Mouse (Mus musculus) stomach, postnatal 0 days (tissue): Measurements from ENCODE around the gene Ppp1r14b. TPM values are rescaled to one million over a fixed set of nuclear protein-coding genes. Genes with fewer than 3 reads are reported as not detected.
A peak's percentile ranks its signal among the peaks of the same experiment; 100 is the strongest.

Experiments used
- ATAC-seq: fragments of 200-750 bp; cut with Nextera tagmentation; 2 replicates; pipeline ENCODE4 v1.8.0; 2017; ENCODE audit not compliant: low FRiP score, low TSS enrichment
- DNase-seq: peaks from one replicate; pipeline ENCODE4 v3.0.0-alpha.2; 2016; ENCODE audit warnings: low spot score
- H3K27ac ChIP-seq: fragments of 300-500 bp; sonication (generic); replicated peaks from 2 replicates; pipeline ENCODE4 v1.5.1; 2014; ENCODE audit warnings: mild to moderate bottlenecking, control low read depth
- H3K27me3 ChIP-seq: fragments of 300-500 bp; sonication (generic); 2 replicates; pipeline ENCODE4 v1.6.1; 2014; ENCODE audit warnings: low read length; ENCODE audit not compliant: control insufficient read depth, insufficient read depth
- H3K36me3 ChIP-seq: fragments of 300-500 bp; sonication (generic); 2 replicates; pipeline ENCODE4 v1.6.1; 2014; ENCODE audit warnings: low read length, mixed read lengths; ENCODE audit not compliant: control insufficient read depth, insufficient read depth
- H3K4me1 ChIP-seq: fragments of 300-500 bp; sonication (generic); replicated peaks from 2 replicates; pipeline ENCODE4 v1.6.1; 2014; ENCODE audit warnings: antibody characterized with exemption; ENCODE audit not compliant: control insufficient read depth, insufficient read depth
- H3K4me2 ChIP-seq: fragments of 300-500 bp; sonication (generic); replicated peaks from 2 replicates; pipeline ENCODE4 v1.6.1; 2014; ENCODE audit warnings: low read depth, mild to moderate bottlenecking, control low read depth, moderate library complexity
- H3K4me3 ChIP-seq: fragments of 300-500 bp; sonication (generic); 2 replicates; pipeline ENCODE4 v1.5.1; 2014; ENCODE audit warnings: low read depth, low read length, control low read depth
- H3K9ac ChIP-seq: fragments of 300-500 bp; sonication (generic); 2 replicates; pipeline ENCODE4 v1.6.1; 2014; ENCODE audit warnings: mild to moderate bottlenecking, low read length, control low read depth, mixed read lengths
- H3K9me3 ChIP-seq: fragments of 300-500 bp; sonication (generic); 2 replicates; pipeline ENCODE4 v1.6.1; 2016; ENCODE audit warnings: low read length; ENCODE audit not compliant: control insufficient read depth
- CTCF ChIP-seq: IDR thresholded peaks from 2 replicates; pipeline ENCODE4 v1.5.1; 2016; ENCODE audit warnings: antibody characterized with exemption, low read depth, mild to moderate bottlenecking, moderate library complexity
- EP300 ChIP-seq: optimal IDR thresholded peaks from 2 replicates; pipeline ENCODE3; 2016; ENCODE audit warnings: antibody characterized with exemption
- WGBS: fragments of 180-500 bp; shearing (Covaris S2); extraction: QIAGEN DNeasy Blood & Tissue Kit; methylation state at CpG from one replicate; pipeline ENCODE4 v1.1.7; 2014; 5-methylcytosine and 5-hydroxymethylcytosine counted together
- polyA plus RNA-seq: library from polyadenylated mRNA; unstranded; fragments of >200 nt; fragmentation: Nextera tagmentation; extraction: Ambion mirVana; gene quantifications from 2 replicates; pipeline ENCODE4 v1.2.1, GENCODE M21; 2015

The Ppp1r14b gene
- polyA plus RNA-seq, 1 experiment from 2014 or later, result 148 TPM

DNA sequence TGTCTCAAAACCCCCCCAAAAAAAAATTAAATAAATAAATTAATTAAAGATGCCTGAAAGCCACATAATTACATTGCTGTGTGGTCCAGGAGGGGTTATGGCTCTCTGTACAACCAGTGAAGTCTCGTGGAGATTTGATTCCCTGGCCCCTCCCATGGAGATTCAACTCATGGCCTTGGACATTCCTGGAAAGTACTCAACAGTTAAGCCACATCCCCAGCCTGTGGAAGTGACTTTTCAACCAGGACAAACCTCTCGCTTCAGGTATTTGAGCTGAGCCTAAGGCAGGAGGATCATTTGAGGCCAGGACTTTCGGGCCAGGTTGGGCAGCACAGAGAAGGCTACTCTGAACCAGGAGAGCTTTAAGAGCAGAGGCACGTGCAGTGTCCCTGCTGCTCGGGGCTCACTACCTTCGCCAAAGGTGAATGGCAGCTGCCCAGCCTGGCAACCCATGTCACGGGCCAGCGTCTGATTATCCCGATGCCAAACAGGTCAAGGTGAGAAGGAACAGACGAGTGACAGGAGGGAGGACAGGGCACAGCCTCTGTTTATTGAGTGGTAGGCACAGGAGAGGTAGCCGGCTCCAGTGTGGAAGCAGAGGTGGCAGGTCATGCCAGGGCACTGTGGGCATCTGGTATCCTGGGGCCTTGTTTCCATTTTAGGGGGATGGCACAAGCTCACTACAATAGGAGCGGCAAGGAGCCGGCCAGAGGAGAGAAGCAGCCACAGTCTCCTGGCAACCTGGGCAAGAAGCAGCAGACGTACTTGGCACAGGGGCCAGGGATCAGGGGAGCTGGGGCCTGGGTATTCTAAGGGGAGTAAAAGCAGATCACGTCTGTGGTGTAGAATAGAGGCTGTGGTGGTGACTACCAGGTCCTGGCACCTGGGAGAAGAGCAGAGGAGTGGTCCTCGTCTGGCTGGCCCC, 37.0 kb upstream of the Ppp1r14b start:
- no peak for DNase-seq
- H3K4me3 ChIP-seq, result no peak overlapping the region
- 81% methylated on average over 16 of the region's 16 CpGs for WGBS

DNA sequence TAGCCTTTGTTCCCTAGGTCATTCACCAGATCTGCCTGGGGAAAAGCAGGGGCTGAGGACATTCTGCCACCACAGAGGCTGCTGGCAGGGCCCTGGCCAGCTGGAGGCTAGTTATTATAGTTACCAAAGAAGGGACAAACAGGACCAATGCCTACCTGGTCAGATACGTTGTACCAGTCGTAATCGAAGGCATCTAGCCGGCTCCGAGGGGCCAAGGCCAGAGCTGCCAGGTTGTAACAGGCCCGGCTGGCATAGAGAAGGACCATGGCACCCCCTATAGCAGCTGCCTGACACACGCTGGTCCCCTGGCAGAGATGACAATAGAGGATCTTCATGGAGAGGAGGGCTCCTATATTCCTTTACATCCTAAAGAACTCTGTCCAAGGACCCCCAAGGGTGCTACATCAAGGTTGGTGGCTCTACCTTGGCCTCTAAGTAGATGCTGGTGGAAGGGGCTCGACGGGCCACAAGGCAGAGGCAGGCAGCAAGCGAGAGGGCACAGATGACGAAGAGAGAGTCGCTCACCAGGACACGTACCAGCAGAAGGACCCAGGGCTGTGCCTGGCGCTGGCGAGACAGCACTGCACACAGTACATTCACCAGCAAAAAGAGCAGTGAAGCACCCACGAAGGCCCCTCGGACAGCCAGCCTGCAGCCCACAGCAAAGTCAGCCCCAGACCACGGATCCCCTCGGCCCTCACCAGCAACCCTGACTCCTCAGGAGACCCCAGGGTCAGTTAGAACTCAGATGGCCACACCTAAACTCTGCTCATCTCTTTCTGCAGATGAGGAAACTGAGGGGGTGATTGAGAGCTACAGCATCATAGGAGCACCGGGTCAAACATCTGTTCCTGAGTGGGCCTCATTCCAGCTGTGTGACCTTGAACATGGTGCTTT, 35.4 kb upstream of the Ppp1r14b start:
- no peak overlapping the region for H3K27ac ChIP-seq
- no peak overlapping the region for H3K9ac ChIP-seq
- H3K36me3 ChIP-seq, result no peaks in the 10 kb centered on the region
- peaks cover 1% of the 10 kb centered on the region for H3K27me3 ChIP-seq
- DNase-seq, result no peak
- H3K4me1 ChIP-seq, result peaks cover 5% of the 10 kb centered on the region; the same call in 1 of the 2 replicates
- ATAC-seq, result no peak
- H3K4me3 ChIP-seq, result no peak overlapping the region
- WGBS, result 86% methylated on average over 20 of the region's 20 CpGs
- H3K4me2 ChIP-seq, result no peak overlapping the region
- TF ChIP-seq EP300 (no peak), CTCF (no peak)
- no peaks in the 10 kb centered on the region for H3K9me3 ChIP-seq

More for the DNA sequence above, 37.0 kb upstream of the Ppp1r14b start:
- peaks cover 5% of the 10 kb centered on the region; the same call in 1 of the 2 replicates for H3K4me1 ChIP-seq
- H3K4me2 ChIP-seq, result no peak overlapping the region
- H3K9me3 ChIP-seq, result no peaks in the 10 kb centered on the region
- peaks cover 7% of the 10 kb centered on the region for H3K27me3 ChIP-seq
- TF ChIP-seq EP300 (no peak), CTCF (no peak)
- no peak overlapping the region for H3K9ac ChIP-seq
- H3K36me3 ChIP-seq, result no peaks in the 10 kb centered on the region
- no peak overlapping the region for H3K27ac ChIP-seq
- ATAC-seq, result no peak

DNA sequence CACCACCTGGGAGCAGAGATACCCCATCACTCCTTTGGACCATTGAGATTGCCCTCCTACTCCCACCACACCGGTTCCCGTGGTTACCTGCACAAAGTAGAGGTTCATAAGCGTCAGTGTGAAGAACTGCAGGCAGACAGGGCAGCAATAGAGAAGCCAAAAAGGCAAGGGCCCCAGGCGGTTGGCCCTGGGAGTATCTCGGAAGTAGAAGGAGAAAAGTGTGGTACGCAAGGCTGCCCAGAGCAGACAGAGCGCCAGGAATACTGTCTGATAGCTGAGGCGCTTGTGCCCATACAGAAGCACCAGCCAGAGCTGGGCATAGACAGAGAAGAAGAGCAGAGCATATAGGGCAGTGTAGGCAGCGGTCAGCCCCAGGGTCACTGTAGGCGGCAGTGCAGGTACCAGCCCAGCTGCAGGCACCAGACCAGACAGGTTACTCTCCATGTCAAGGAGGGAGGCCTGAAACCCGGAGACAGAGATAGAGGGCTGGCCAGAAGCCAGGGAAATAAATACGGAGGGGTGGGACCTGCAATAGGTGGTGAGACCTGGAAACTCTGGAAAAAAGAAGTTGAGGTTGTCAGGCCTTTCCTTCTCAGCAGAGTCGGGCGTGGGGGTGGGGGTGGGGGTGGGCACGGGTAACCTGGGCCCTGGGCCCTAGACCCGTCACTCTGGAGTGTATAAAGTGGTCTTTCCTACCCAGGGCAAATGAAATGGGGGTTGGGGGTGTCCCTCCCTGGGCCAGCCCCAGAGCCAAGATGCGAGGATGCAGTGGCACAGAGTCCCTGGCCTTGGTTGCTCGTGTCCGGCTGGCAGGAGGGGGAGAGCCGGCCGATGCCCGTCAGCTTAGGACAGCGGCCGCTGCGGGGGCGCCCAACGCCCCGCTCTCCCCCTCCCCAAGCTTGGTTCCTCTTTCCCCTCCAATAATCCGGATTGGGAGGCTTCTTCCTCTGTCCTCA, 34.1 kb upstream of the Ppp1r14b start:
- Histone ChIP-seq H3K9me3 (no peaks in the 10 kb centered on the region), H3K9ac (peak overlapping the region; percentile 80), H3K36me3 (no peaks in the 10 kb centered on the region), H3K4me3 (peak overlapping the region; percentile 64), H3K27me3 (no peaks in the 10 kb centered on the region), H3K4me1 (peaks cover 5% of the 10 kb centered on the region; the same call in 1 of the 2 replicates), H3K27ac (peak overlapping the region; percentile 74), H3K4me2 (peak overlapping the region; percentile 98)
- 21% methylated on average over 27 of the region's 29 CpGs for WGBS
- DNase-seq, result peak; percentile 58
- TF ChIP-seq CTCF, result no peak
- no peak for TF ChIP-seq EP300
- ATAC-seq, result peak; percentile 3; the same call in 1 of the 2 replicates

DNA sequence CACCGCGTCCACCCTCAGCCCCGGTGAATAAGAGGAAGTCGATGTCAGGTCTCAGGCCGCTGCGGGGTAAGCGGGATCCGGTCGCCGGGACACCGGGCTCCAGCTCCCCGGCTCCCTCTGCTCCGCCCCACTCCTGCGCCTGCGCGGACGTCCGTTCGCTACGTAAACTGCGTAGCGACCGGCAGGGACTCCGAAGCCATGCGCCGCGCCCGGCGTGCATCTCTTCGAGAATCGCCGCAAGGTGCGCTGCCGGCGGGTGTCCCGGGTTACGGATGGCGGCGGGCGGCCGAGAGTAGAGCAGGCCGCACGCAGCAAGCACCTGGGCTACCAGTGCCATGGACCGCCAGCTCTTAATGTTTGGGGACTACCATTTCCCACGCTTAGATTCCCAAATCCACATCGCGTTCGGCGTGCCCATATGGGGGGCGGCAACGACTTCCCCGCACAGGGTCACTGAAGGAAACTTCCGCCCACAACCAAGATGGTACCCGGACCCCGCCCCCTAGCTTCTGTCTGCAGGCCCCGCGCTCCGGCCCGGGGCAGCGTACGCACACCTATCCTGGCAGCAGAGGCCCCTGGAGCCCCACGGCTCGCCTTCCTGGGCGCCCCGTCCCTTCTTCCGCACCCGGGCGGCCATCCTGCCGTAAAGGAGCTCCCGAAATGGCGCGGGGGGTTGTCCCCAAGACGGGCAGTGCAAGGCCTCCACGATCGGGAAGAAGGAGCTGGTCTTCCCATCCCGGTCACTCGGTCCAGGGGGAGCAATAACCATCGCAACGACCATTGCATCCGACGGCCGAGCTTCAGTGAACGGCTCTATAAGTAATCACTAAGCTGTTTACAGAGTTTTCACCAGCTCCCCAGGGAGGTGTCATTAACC, 33.2 kb upstream of the Ppp1r14b start, which contains the start of gene Bad:
TSS of gene Bad (plus strand) at position 490 of the 877 bp plus-strand sequence.
- Histone ChIP-seq H3K27ac (peak within 1 kb of the TSS; percentile 98), H3K36me3 (peaks cover 2% of the 10 kb centered on the region; the same call in 1 of the 2 replicates), H3K9ac (peak within 1 kb of the TSS; percentile 80), H3K27me3 (no peaks in the 10 kb centered on the region), H3K9me3 (no peaks in the 10 kb centered on the region), H3K4me2 (peak within 1 kb of the TSS; percentile 98), H3K4me3 (peak within 1 kb of the TSS; percentile 64), H3K4me1 (peaks cover 5% of the 10 kb centered on the region; the same call in 1 of the 2 replicates)
- peak; percentile 72 for ATAC-seq
- DNase-seq, result peak; percentile 97
- TF ChIP-seq CTCF (peak; percentile 48), EP300 (peak; percentile 66)
- under 1% methylated on average over 77 of the region's 83 CpGs for WGBS
